Mouse (Mus musculus) embryonic fibroblast, embryonic 13.5 days (primary cell): ENCODE data around the gene Ankrd31.

Experiments
- CTCF ChIP-seq: IDR thresholded peaks from 2 replicates; pipeline ENCODE4 v1.5.1; 2011; ENCODE audit warnings: mild to moderate bottlenecking, control low read depth, low read length, moderate library complexity, borderline replicate concordance; ENCODE audit not compliant: insufficient read depth
- POLR2A ChIP-seq: IDR thresholded peaks from 2 replicates; pipeline ENCODE4 v1.6.1; 2011; ENCODE audit warnings: low read depth, mild to moderate bottlenecking, control low read depth, low read length, moderate library complexity

GRCm38 (mm10) chr13:96933367-96933766 lies 185.3 kb downstream of the Ankrd31 start:
- TF ChIP-seq CTCF (no peak), POLR2A (no peak)
